Mouse (Mus musculus) forebrain, postnatal 0 days (tissue): Measurements from ENCODE around the gene Lpo. TPM values are rescaled to one million over a fixed set of nuclear protein-coding genes. Genes with fewer than 3 reads are reported as not detected.

Experiments
- ATAC-seq: fragments of 200-750 bp; cut with Nextera tagmentation; 2 replicates; pipeline ENCODE4 v1.8.0; 2017; ENCODE audit warnings: mild to moderate bottlenecking, moderate library complexity
- DNase-seq: peaks from one replicate; pipeline ENCODE4 v3.0.0-alpha.2; 2015
- H3K27ac ChIP-seq: fragments of 300-500 bp; sonication (generic); 2 replicates; pipeline ENCODE4 v1.5.1; 2014; ENCODE audit warnings: low read depth, mild to moderate bottlenecking, antibody characterized with exemption, low read length, moderate library complexity, mixed read lengths
- H3K27me3 ChIP-seq: fragments of 300-500 bp; sonication (generic); 2 replicates; pipeline ENCODE4 v1.6.1; 2014; ENCODE audit warnings: mild to moderate bottlenecking, low read length, mixed read lengths; ENCODE audit not compliant: insufficient read depth
- H3K36me3 ChIP-seq: fragments of 300-500 bp; sonication (generic); 2 replicates; pipeline ENCODE4 v1.6.1; 2014; ENCODE audit warnings: mild to moderate bottlenecking, moderate library complexity; ENCODE audit not compliant: insufficient read depth
- H3K4me1 ChIP-seq: fragments of 300-500 bp; sonication (generic); 2 replicates; pipeline ENCODE4 v1.6.1; 2014; ENCODE audit warnings: antibody characterized with exemption; ENCODE audit not compliant: insufficient read depth
- H3K4me2 ChIP-seq: fragments of 300-500 bp; sonication (generic); 2 replicates; pipeline ENCODE4 v1.6.1; 2014; ENCODE audit warnings: low read depth, mild to moderate bottlenecking, moderate library complexity
- H3K4me3 ChIP-seq: fragments of 300-500 bp; sonication (generic); 2 replicates; pipeline ENCODE4 v1.5.1; 2014; ENCODE audit warnings: low read depth, low read length, mixed read lengths
- H3K9ac ChIP-seq: fragments of 300-500 bp; sonication (generic); 2 replicates; pipeline ENCODE4 v1.6.1; 2014; ENCODE audit warnings: mild to moderate bottlenecking
- H3K9me3 ChIP-seq: fragments of 300-500 bp; sonication (generic); 2 replicates; pipeline ENCODE4 v1.6.1; 2016; ENCODE audit warnings: low read length
- CTCF ChIP-seq: sonication (generic); IDR thresholded peaks from 2 replicates; pipeline ENCODE4 v1.5.1; 2016; ENCODE audit warnings: antibody characterized with exemption, control low read depth, low read depth
- WGBS: fragments of 180-500 bp; shearing (Covaris S2); extraction: QIAGEN DNeasy Blood & Tissue Kit; methylation state at CpG from one replicate; pipeline ENCODE4 v1.1.7; 2014; 5-methylcytosine and 5-hydroxymethylcytosine counted together
- polyA plus RNA-seq: library from polyadenylated mRNA; unstranded; fragments of >200 nt; fragmentation: Nextera tagmentation; extraction: Ambion mirVana; gene quantifications from 2 replicates; pipeline ENCODE4 v1.2.1, GENCODE M21; 2015
- total RNA-seq: library from RNA; depleted of rRNA; stranded (reverse); fragments of >200 nt; gene quantifications from 2 replicates; pipeline ENCODE4 v1.2.3, GENCODE M21; 2014

The Lpo gene
- total and polyA plus RNA-seq, 2 experiments from 2014 or later, result 1.1 to 1.3 TPM

DNA sequence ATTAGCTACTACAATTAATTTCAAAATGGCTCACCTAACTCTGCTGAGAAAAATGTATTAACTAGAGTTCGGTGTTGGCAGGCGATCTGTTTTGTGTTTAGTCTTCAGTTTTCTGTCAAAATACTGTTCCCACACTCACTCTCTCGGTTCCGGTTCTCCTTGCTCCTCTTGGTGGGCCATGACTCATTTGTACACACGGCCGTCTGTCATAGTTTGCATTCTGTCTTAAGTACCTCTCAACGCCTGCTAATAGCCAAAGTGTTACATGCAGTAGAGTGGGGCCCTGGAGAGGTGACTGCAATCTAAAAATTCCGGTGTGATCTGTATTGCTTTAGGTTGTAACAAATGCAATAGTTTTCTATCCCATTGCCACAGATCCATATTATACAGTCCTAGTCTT, 12.6 kb upstream of the Lpo start:
- Histone ChIP-seq H3K9me3 (no peaks in the 10 kb centered on the region), H3K9ac (no peak overlapping the region), H3K36me3 (no peaks in the 10 kb centered on the region), H3K27me3 (no peaks in the 10 kb centered on the region), H3K4me1 (no peaks in the 10 kb centered on the region), H3K4me2 (no peak overlapping the region), H3K27ac (no peak overlapping the region), H3K4me3 (no peak overlapping the region)
- TF ChIP-seq CTCF, result no peak
- 78% methylated on average over 8 of the region's 8 CpGs for WGBS
- no peak for ATAC-seq
- DNase-seq, result no peak

DNA sequence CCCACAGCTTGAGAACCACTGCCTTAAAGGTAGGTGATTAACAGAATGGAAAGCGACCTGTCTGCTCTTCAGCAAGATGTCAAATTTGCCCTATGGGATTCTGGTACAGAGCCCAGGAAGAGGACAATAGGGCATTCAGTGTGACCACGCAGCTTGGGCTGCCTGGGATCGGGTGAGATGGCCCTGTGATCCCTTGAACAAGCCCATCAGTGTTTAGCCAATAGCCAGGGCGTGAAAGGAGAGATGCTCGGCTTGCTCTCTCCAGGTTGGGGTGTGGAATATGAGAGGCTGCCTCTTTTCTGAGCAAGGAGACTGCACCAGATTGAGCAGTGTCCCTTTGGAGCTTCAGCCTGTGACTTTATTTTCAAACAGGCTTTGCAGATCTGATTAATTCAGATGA, 6.6 kb downstream of the Lpo start:
- no peak for ATAC-seq
- no peak for DNase-seq
- no peak for TF ChIP-seq CTCF
- Histone ChIP-seq H3K4me3 (no peak overlapping the region), H3K27ac (no peak overlapping the region), H3K36me3 (no peaks in the 10 kb centered on the region), H3K4me1 (no peaks in the 10 kb centered on the region), H3K27me3 (no peaks in the 10 kb centered on the region), H3K9me3 (no peaks in the 10 kb centered on the region), H3K9ac (no peak overlapping the region), H3K4me2 (no peak overlapping the region)
- WGBS, result 33% methylated on average over 5 of the region's 5 CpGs

DNA sequence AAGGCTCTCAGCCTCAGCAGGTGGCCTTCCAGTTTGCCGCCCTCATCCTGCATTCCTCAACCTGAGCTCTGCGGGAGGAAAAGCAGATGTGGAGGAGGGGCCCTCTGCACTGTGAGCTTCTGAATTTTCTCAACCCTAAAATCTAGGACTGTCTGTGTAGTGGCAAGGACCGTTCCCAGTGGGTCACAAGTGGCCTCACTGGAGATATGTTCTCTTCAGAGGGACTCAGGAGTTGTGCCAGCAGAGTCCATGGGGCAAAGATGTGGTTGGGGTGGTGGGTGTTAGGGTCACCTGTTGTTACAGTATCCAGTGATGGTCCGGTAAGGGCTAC, 10.7 kb downstream of the Lpo start:
- no peak for TF ChIP-seq CTCF
- Histone ChIP-seq H3K9me3 (no peaks in the 10 kb centered on the region), H3K4me3 (peak overlapping the region; percentile 34), H3K4me1 (no peaks in the 10 kb centered on the region), H3K9ac (peak overlapping the region; percentile 55), H3K4me2 (peak overlapping the region; percentile 52), H3K27ac (no peak overlapping the region), H3K36me3 (no peaks in the 10 kb centered on the region), H3K27me3 (no peaks in the 10 kb centered on the region)
- ATAC-seq, result no peak
- no peak for DNase-seq
- WGBS, result 38% methylated on average over 4 of the region's 4 CpGs

DNA sequence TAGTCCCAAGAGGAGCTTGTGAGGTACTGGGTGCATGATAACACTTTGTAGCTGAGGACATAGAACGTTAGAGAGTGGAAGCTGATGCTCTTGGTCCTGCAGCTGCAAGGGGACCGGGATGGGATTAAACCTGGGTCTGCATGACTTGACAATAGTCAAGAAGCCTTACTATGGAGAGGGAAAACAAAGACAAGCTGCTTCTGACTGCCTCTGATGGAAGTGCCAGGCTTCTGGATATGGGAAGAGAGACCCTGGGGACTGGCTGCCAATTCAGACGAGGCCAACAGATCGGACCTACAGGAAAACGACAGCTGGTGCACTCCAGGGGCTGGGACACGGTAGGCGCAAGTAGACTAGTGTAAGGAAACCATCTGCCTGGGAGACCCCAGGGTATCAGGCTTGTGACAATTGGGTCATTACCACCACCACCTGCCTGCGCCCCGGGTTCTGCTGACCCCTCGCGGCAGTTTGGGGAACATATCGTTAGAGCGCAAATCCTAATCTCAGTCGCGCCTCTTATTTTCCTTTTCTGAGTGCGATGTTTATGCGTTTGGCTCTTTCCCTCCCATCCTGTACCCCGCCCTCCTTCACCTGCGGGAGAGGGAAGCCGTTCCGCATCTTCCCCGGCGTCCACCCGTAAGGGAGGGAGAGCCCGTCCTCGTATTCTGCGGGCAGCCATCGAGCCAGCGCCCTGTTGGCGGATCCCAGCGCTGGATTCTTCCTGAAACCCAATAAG, 11.2 kb downstream of the Lpo start:
- peak overlapping the region; percentile 52 for H3K4me2 ChIP-seq
- H3K4me3 ChIP-seq, result peak overlapping the region; percentile 34
- H3K9ac ChIP-seq, result peak overlapping the region; percentile 55
- ATAC-seq, result peak; percentile 89
- H3K27me3 ChIP-seq, result no peaks in the 10 kb centered on the region
- no peaks in the 10 kb centered on the region for H3K36me3 ChIP-seq
- peak; percentile 89 for TF ChIP-seq CTCF
- 2% methylated on average over 31 of the region's 31 CpGs for WGBS
- H3K9me3 ChIP-seq, result no peaks in the 10 kb centered on the region
- no peaks in the 10 kb centered on the region for H3K4me1 ChIP-seq
- H3K27ac ChIP-seq, result no peak overlapping the region
- peak; percentile 78 for DNase-seq

DNA sequence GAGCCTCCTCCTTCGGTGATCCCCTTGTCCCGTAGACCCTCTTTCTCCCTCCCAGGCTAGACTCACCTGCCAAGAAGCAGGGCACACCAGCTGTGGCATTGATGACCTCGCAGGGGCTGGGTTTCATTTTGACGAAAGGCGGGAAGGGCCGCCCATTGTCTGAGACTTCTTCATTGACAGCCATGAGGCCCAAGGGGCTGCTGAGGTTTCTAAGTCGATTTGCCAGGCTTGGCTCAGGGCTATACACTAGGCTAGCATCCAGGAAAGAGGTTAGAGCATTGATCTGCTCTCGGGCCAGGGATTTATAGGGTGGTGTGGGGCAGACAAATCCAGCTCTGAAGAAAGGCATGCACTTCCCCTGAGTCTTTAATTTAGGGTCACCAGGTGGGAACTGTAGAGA, 13.3 kb downstream of the Lpo start:
- no peak for ATAC-seq
- Histone ChIP-seq H3K27me3 (no peaks in the 10 kb centered on the region), H3K36me3 (no peaks in the 10 kb centered on the region), H3K4me3 (no peak overlapping the region), H3K9ac (no peak overlapping the region), H3K4me1 (no peaks in the 10 kb centered on the region), H3K9me3 (no peaks in the 10 kb centered on the region), H3K27ac (no peak overlapping the region), H3K4me2 (no peak overlapping the region)
- DNase-seq, result no peak
- 65% methylated on average over 8 of the region's 8 CpGs for WGBS
- TF ChIP-seq CTCF, result no peak

DNA sequence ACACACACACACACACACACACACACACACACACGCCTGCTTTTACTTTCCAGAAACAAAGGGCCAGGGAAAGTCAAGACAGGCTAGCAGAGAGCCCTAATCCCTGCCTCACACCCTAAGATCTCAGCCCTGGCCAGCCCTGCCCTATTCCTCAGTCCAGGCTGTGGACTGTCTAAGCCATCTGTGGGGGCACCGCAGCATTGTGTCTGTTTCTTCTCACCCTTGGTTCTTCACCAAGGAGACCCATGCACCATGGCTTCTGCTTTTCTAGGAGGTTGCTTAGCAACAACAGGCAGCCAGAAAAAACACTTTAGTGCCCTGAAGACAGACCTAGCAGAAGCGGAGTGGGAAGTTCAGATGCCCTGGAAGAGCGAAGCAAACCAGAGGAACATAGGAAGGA, 16.7 kb downstream of the Lpo start:
- Histone ChIP-seq H3K27me3 (no peaks in the 10 kb centered on the region), H3K4me1 (no peaks in the 10 kb centered on the region), H3K4me3 (no peak overlapping the region), H3K9ac (no peak overlapping the region), H3K4me2 (no peak overlapping the region), H3K27ac (peak overlapping the region; percentile 59; the same call in 1 of the 2 replicates), H3K9me3 (no peaks in the 10 kb centered on the region), H3K36me3 (no peaks in the 10 kb centered on the region)
- no peak for TF ChIP-seq CTCF
- ATAC-seq, result peak; percentile 71
- peak; percentile 38 for DNase-seq
- WGBS, result 50% methylated on average over 4 of the region's 4 CpGs

DNA sequence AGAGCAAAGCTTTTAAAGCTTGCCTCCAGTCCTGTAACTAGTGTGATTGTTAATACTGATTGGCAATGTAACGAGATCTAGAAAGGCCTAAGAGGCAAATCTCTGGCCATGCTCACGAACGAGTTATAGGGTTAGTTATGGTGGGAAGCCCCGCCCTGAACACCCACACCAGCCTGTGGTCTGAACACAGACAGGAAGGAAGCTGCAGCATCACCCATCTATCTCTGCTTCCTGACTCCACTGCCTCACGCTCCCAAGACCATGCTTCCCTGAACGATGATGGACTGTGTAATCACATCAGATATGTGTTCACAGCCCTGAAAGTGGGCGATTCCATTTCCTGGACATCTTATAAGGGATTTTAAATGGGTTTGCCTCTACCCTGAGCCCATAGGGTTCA, 19.9 kb downstream of the Lpo start:
- no peaks in the 10 kb centered on the region for H3K4me1 ChIP-seq
- H3K27me3 ChIP-seq, result no peaks in the 10 kb centered on the region
- WGBS, result 86% methylated on average over 7 of the region's 7 CpGs
- H3K27ac ChIP-seq, result no peak overlapping the region
- ATAC-seq, result no peak
- no peak overlapping the region for H3K9ac ChIP-seq
- no peak for DNase-seq
- no peak for TF ChIP-seq CTCF
- no peak overlapping the region for H3K4me3 ChIP-seq
- no peaks in the 10 kb centered on the region for H3K9me3 ChIP-seq
- H3K36me3 ChIP-seq, result no peaks in the 10 kb centered on the region
- no peak overlapping the region for H3K4me2 ChIP-seq
